Mouse (Mus musculus): ENCODE measurements around the gene Baiap2.

Gene Baiap2

GRCm38 (mm10) chr11:119919897-119920296 is 22.7 kb upstream of the Baiap2 start:
- DNase-seq (ENCODE audit: low read depth, low spot score): peak; percentile 83

- DNase-seq (ENCODE audit: low read depth, low spot score): no peak
These were observed 21.9 kb upstream of the Baiap2 start for GRCm38 (mm10) chr11:119920668-119921067.

- DNase-seq (ENCODE audit: low read depth, low spot score): no peak
These were observed 17.4 kb upstream of the Baiap2 start for GRCm38 (mm10) chr11:119925176-119925575.

GRCm38 (mm10) chr11:119926762-119927161 is 15.8 kb upstream of the Baiap2 start:
- DNase-seq (ENCODE audit: low read depth, low spot score): no peak

- peak; percentile 86 for DNase-seq (ENCODE audit: low read depth, low spot score)
These were observed 14.4 kb upstream of the Baiap2 start for GRCm38 (mm10) chr11:119928023-119928681.

- peak; percentile 53 for DNase-seq (ENCODE audit: low read depth, low spot score)
These were observed 12.8 kb upstream of the Baiap2 start for GRCm38 (mm10) chr11:119929603-119930265.

- no peak for DNase-seq (ENCODE audit: low read depth, low spot score)
These were observed 10.8 kb upstream of the Baiap2 start for GRCm38 (mm10) chr11:119931809-119932208.

GRCm38 (mm10) chr11:119933142-119933541 is 9.4 kb upstream of the Baiap2 start:
- DNase-seq (ENCODE audit: low read depth, low spot score): no peak

GRCm38 (mm10) chr11:119933819-119934583 is 8.6 kb upstream of the Baiap2 start:
- DNase-seq (ENCODE audit: low read depth, low spot score): peak; percentile 82

- DNase-seq (ENCODE audit: low read depth, low spot score): no peak
These were observed 7.8 kb upstream of the Baiap2 start for GRCm38 (mm10) chr11:119934773-119935172.

- DNase-seq (ENCODE audit: low read depth, low spot score): peak; percentile 83
These were observed 7.1 kb upstream of the Baiap2 start for GRCm38 (mm10) chr11:119935457-119935856.

GRCm38 (mm10) chr11:119936456-119936855 is 6.1 kb upstream of the Baiap2 start:
- DNase-seq (ENCODE audit: low read depth, low spot score): no peak

GRCm38 (mm10) chr11:119937216-119937615 is 5.3 kb upstream of the Baiap2 start:
- no peak for DNase-seq (ENCODE audit: low read depth, low spot score)

- DNase-seq (ENCODE audit: low read depth, low spot score): no peak
These were observed 4.6 kb upstream of the Baiap2 start for GRCm38 (mm10) chr11:119937772-119938502.

GRCm38 (mm10) chr11:119939073-119939710 is 3.4 kb upstream of the Baiap2 start:
- no peak for DNase-seq (ENCODE audit: low read depth, low spot score)

GRCm38 (mm10) chr11:119939711-119940106 is 2.9 kb upstream of the Baiap2 start:
- DNase-seq (ENCODE audit: low read depth, low spot score): no peak

GRCm38 (mm10) chr11:119940142-119940541 is 2.4 kb upstream of the Baiap2 start:
- no peak for DNase-seq (ENCODE audit: low read depth, low spot score)

- DNase-seq (ENCODE audit: low read depth, low spot score): no peak
These were observed 769 bp upstream of the Baiap2 start for GRCm38 (mm10) chr11:119941794-119942193.

- DNase-seq (ENCODE audit: low read depth, low spot score): no peak
These were observed 299 bp upstream of the Baiap2 start for GRCm38 (mm10) chr11:119942201-119942726.

GRCm38 (mm10) chr11:119943428-119943988 is 945 bp downstream of the Baiap2 start:
- DNase-seq (ENCODE audit: low read depth, low spot score): peak; percentile 61

- no peak for DNase-seq (ENCODE audit: low read depth, low spot score)
These were observed 2.8 kb downstream of the Baiap2 start for GRCm38 (mm10) chr11:119945343-119945742.
